Mouse (Mus musculus) midbrain, embryonic 12.5 days (tissue): Measurements from ENCODE around the gene Crygd. TPM values are rescaled to one million over a fixed set of nuclear protein-coding genes. Genes with fewer than 3 reads are reported as not detected.

Experiments
- ATAC-seq: fragments of 200-750 bp; cut with Nextera tagmentation; 2 replicates; pipeline ENCODE4 v1.8.0; 2017; ENCODE audit warnings: low read depth, moderate TSS enrichment, moderate library complexity; ENCODE audit not compliant: low FRiP score
- H3K27ac ChIP-seq: fragments of 300-500 bp; sonication (generic); replicated peaks from 2 replicates; pipeline ENCODE4 v1.5.1; 2016; ENCODE audit warnings: mild to moderate bottlenecking
- H3K27me3 ChIP-seq: fragments of 300-500 bp; sonication (generic); 2 replicates; pipeline ENCODE4 v1.6.1; 2016; ENCODE audit warnings: mild to moderate bottlenecking
- H3K36me3 ChIP-seq: fragments of 300-500 bp; sonication (generic); 2 replicates; pipeline ENCODE4 v1.6.1; 2016
- H3K4me1 ChIP-seq: fragments of 300-500 bp; sonication (generic); 2 replicates; pipeline ENCODE4 v1.6.1; 2016
- H3K4me2 ChIP-seq: fragments of 300-500 bp; sonication (generic); replicated peaks from 2 replicates; pipeline ENCODE4 v1.6.1; 2016; ENCODE audit warnings: mild to moderate bottlenecking, moderate library complexity
- H3K4me3 ChIP-seq: fragments of 300-500 bp; sonication (generic); 2 replicates; pipeline ENCODE4 v1.5.1; 2016; ENCODE audit warnings: mild to moderate bottlenecking
- H3K9ac ChIP-seq: fragments of 300-500 bp; sonication (generic); replicated peaks from 2 replicates; pipeline ENCODE4 v1.6.1; 2016; ENCODE audit warnings: mild to moderate bottlenecking, moderate library complexity
- H3K9me3 ChIP-seq: fragments of 300-500 bp; sonication (generic); 2 replicates; pipeline ENCODE4 v1.6.1; 2016; ENCODE audit warnings: mild to moderate bottlenecking
- WGBS: fragments of 180-500 bp; shearing (Covaris S2); methylation state at CpG from one replicate; pipeline ENCODE4 v1.1.7; 2016; 5-methylcytosine and 5-hydroxymethylcytosine counted together
- polyA plus RNA-seq: library from polyadenylated mRNA; unstranded; fragments of >200 nt; fragmentation: Nextera tagmentation; extraction: Ambion mirVana; gene quantifications from 2 replicates; pipeline ENCODE4 v1.2.1, GENCODE M21; 2016

Crygd gene
- polyA plus RNA-seq, 1 experiment from 2014 or later, result not detected

GRCm38 (mm10) chr1:65040806-65041205 lies 22.4 kb downstream of the Crygd start:
- H3K27ac ChIP-seq, result no peak overlapping the region
- H3K4me1 ChIP-seq, result no peaks in the 10 kb centered on the region
- H3K36me3 ChIP-seq, result no peaks in the 10 kb centered on the region
- WGBS, result 84% methylated on average over 6 of the region's 6 CpGs
- no peaks in the 10 kb centered on the region for H3K27me3 ChIP-seq
- H3K4me2 ChIP-seq, result no peak overlapping the region
- no peak for ATAC-seq
- no peaks in the 10 kb centered on the region for H3K9me3 ChIP-seq
- H3K4me3 ChIP-seq, result no peak overlapping the region
- no peak overlapping the region for H3K9ac ChIP-seq

GRCm38 (mm10) chr1:65039679-65040078 lies 23.6 kb downstream of the Crygd start:
- ATAC-seq, result no peak
- Histone ChIP-seq H3K9me3 (no peaks in the 10 kb centered on the region), H3K27ac (no peak overlapping the region), H3K4me3 (no peak overlapping the region), H3K27me3 (no peaks in the 10 kb centered on the region), H3K36me3 (no peaks in the 10 kb centered on the region), H3K9ac (no peak overlapping the region), H3K4me2 (no peak overlapping the region), H3K4me1 (no peaks in the 10 kb centered on the region)
- WGBS, result 81% methylated on average over 3 of the region's 3 CpGs

- no peaks in the 10 kb centered on the region for H3K4me1 ChIP-seq
- H3K4me2 ChIP-seq, result no peak overlapping the region
- no peaks in the 10 kb centered on the region for H3K27me3 ChIP-seq
- no peaks in the 10 kb centered on the region for H3K9me3 ChIP-seq
- H3K36me3 ChIP-seq, result no peaks in the 10 kb centered on the region
- H3K4me3 ChIP-seq, result no peak overlapping the region
- no peak for ATAC-seq
- no peak overlapping the region for H3K9ac ChIP-seq
- no peak overlapping the region for H3K27ac ChIP-seq
- whole genome bisulfite sequencing, result 89% methylated on average over 2 of the region's 2 CpGs
Observed at GRCm38 (mm10) chr1:65037542-65037941, 25.7 kb downstream of the Crygd start.

DNA sequence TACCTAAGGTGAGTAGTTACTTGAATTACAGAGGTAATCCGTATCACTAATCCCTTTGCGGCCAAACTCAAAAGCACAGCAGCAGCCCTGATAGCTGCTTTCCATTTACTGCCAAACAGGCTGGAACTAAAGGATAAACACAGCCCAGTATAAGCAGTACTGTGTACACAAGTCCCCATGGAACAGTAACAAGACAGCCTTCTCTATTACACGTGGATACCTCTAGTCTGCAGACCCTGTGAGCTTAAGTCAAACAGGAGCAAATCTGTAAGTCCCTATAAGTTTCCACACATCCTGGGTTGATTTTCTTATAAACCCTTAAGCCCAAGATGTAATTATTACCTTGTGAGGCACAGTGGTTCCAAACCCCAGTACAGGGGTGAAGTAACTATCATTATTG lies 27.7 kb downstream of the Crygd start:
- Histone ChIP-seq H3K4me2 (no peak overlapping the region), H3K4me3 (no peak overlapping the region), H3K27ac (no peak overlapping the region), H3K9me3 (no peaks in the 10 kb centered on the region), H3K4me1 (no peaks in the 10 kb centered on the region), H3K9ac (no peak overlapping the region), H3K36me3 (no peaks in the 10 kb centered on the region), H3K27me3 (no peaks in the 10 kb centered on the region)
- 19% methylated on average over 3 of the region's 3 CpGs for WGBS
- ATAC-seq, result no peak

DNA sequence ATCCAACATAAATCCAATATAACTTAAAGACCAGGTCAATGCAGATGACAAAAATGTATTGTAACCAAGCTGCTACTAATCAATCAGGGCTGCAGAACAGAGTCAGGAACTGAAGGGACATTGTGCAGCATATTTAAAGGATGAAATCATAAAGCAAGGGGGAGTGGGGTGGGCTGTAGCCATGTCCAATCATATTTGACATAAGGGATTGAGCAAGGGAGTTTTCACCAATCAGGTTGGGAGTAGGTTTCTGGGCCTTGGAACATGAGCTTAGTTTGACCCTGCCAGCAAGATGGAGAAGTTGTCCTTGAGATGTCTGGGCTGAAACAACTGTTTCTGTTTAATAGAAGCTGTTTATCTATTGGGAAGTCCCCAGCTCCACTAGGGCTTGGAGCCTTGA lies 30.6 kb downstream of the Crygd start, which contains the start of gene Akr1cl:
Gene Akr1cl, minus strand, starts transcription at position 119 of the 400 bp plus-strand sequence.
- no peaks in the 10 kb centered on the region for H3K4me1 ChIP-seq
- H3K4me3 ChIP-seq, result no peak within 1 kb of the TSS
- no peaks in the 10 kb centered on the region for H3K27me3 ChIP-seq
- no peaks in the 10 kb centered on the region for H3K9me3 ChIP-seq
- H3K4me2 ChIP-seq, result no peak within 1 kb of the TSS
- H3K27ac ChIP-seq, result no peak within 1 kb of the TSS
- H3K36me3 ChIP-seq, result no peaks in the 10 kb centered on the region
- H3K9ac ChIP-seq, result no peak within 1 kb of the TSS
- ATAC-seq, result no peak

GRCm38 (mm10) chr1:65028206-65028605 lies 35.0 kb downstream of the Crygd start:
- Histone ChIP-seq H3K4me3 (no peak overlapping the region), H3K4me2 (no peak overlapping the region), H3K9ac (no peak overlapping the region), H3K27ac (no peak overlapping the region), H3K4me1 (no peaks in the 10 kb centered on the region), H3K9me3 (no peaks in the 10 kb centered on the region), H3K36me3 (no peaks in the 10 kb centered on the region), H3K27me3 (no peaks in the 10 kb centered on the region)
- WGBS, result 74% methylated on average over 9 of the region's 9 CpGs
- no peak for ATAC-seq

DNA sequence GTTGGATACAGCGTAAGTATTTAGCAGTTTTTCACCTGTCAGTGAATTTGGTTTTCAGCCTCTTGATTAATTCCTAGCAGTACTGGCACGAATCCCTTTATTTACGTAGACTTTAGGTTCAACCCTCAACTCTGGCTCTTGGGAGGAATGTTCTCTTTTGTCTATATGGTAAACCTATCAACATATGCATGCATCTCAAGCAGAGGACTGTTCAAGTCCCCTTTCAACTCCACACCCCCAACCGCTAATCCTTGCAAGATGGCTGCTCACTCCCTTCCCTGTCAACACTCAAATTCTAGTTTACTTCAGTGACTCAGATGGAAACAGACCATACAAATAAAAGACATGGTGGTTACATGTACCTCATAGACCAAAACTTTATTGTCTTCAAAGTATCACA lies 50.5 kb downstream of the Crygd start:
- ATAC-seq, result no peak
- Histone ChIP-seq H3K36me3 (no peaks in the 10 kb centered on the region), H3K9ac (no peak overlapping the region), H3K27ac (no peak overlapping the region), H3K4me3 (no peak overlapping the region), H3K4me2 (no peak overlapping the region), H3K9me3 (no peaks in the 10 kb centered on the region), H3K27me3 (no peaks in the 10 kb centered on the region), H3K4me1 (peaks cover 3% of the 10 kb centered on the region; the same call in 1 of the 2 replicates)
- 76% methylated on average over 4 of the region's 4 CpGs for WGBS

Other genes with a start within 250 kb of the Crygd start
- gene Plekhm3, start 106.6 kb downstream of the Crygd start, polyA plus RNA-seq, result 12.1 and 13.1 TPM in 2 replicates
- gene Akr1cl, start 30.7 kb downstream of the Crygd start, polyA plus RNA-seq, result 0.20 TPM in 1 of 2 replicates, not detected in the other
- gene Cryge, start 12.3 kb downstream of the Crygd start, polyA plus RNA-seq, result not detected in 2 replicates
- gene Crygc, start 10.2 kb upstream of the Crygd start, polyA plus RNA-seq, result 0.30 TPM in 1 of 2 replicates, not detected in the other
- 0.36 TPM in 1 of 2 replicates, not detected in the other for gene Crygb, start 18.8 kb upstream of the Crygd start, polyA plus RNA-seq
- not detected in 2 replicates for gene Cryga, start 39.9 kb upstream of the Crygd start, polyA plus RNA-seq
- not detected in 2 replicates for gene Gm28845, start 56.1 kb upstream of the Crygd start, polyA plus RNA-seq
- gene D630023F18Rik, start 59.8 kb upstream of the Crygd start, polyA plus RNA-seq, result 0.13 TPM in 1 of 2 replicates, not detected in the other
- gene Idh1, start 123.0 kb upstream of the Crygd start, polyA plus RNA-seq, result 397 and 420 TPM in 2 replicates
- 18.4 and 19.9 TPM in 2 replicates for gene Pikfyve, start 123.2 kb upstream of the Crygd start, polyA plus RNA-seq
- 0.19 and 0.21 TPM in 2 replicates for gene Pth2r, start 218.6 kb upstream of the Crygd start, polyA plus RNA-seq